Comparison of ENCODE assay signal across 13 mouse cellular contexts in genomic region chr8:106012203-106012602, GRCm38 (mm10). TPM values are rescaled to one million over a fixed set of nuclear protein-coding genes. Genes with fewer than 3 reads are reported as not detected.
DNase-seq lines count a peak whose midpoint lies in the region; ATAC-seq and TF ChIP-seq lines count a peak whose summit lies in the region.
"Not testable (repeated sequence)": the region's sequence is repeated elsewhere in the genome, so short reads cannot be mapped to it uniquely, and the experiment has no call there.
"Had no signal": no experiment of that assay in that cellular context is flagged by ENCODE, and none has a peak within 500 bp of the region (broad histone marks: within the 10 kb centered on the region; RNA-seq: fewer than 3 reads in every experiment).

No protein-coding gene starts in this region.

- H3K4me2 ChIP-seq in embryonic facial prominence, embryonic 14.5 days (ENCODE audit: low read depth, low read length), result peak overlapping the region; percentile 94
- H3K4me2 ChIP-seq in forebrain, embryonic 16.5 days (ENCODE audit: low read length), result peak overlapping the region; percentile 86
- peak overlapping the region; percentile 93; the same call in 1 of the 2 replicates for H3K4me2 ChIP-seq in hindbrain, embryonic 11.5 days (replicated peaks; ENCODE audit: low read depth, low read length)
- H3K4me2 ChIP-seq in kidney, embryonic 15.5 days, result peak overlapping the region; percentile 96
- peak overlapping the region; percentile 98 for H3K4me2 ChIP-seq in liver, embryonic 13.5 days
- peak overlapping the region; percentile 76 for H3K4me2 ChIP-seq in neural tube, embryonic 14.5 days (ENCODE audit: low read depth, low read length)

- H3K27ac ChIP-seq in embryonic facial prominence, embryonic 14.5 days (replicated peaks; ENCODE audit: low read depth, low read length); forebrain, embryonic 16.5 days (ENCODE audit: low read length); hindbrain, embryonic 11.5 days (ENCODE audit: low read depth, low read length); kidney, embryonic 15.5 days; midbrain, embryonic 10.5 days (replicated peaks); neural tube, embryonic 14.5 days (ENCODE audit: low read depth, low read length): not testable (repeated sequence)
- H3K27ac ChIP-seq in liver, embryonic 13.5 days, result peak overlapping the region; percentile 87

- WGBS in embryonic facial prominence, embryonic 14.5 days, result 84% methylated on average over 8 of the region's 8 CpGs
- WGBS in forebrain, embryonic 16.5 days, result 87% methylated on average over 8 of the region's 8 CpGs
- 85% methylated on average over 8 of the region's 8 CpGs for whole genome bisulfite sequencing in hindbrain, embryonic 11.5 days
- whole genome bisulfite sequencing in kidney, embryonic 15.5 days, result 80% methylated on average over 8 of the region's 8 CpGs
- 43% methylated on average over 8 of the region's 8 CpGs for WGBS in liver, embryonic 13.5 days (ENCODE audit: insufficient replicate concordance)
- WGBS in midbrain, embryonic 10.5 days, result 84% methylated on average over 8 of the region's 8 CpGs
- 86% methylated on average over 8 of the region's 8 CpGs for WGBS in neural tube, embryonic 14.5 days

- peak overlapping the region; percentile 99 for H3K4me3 ChIP-seq in G1E (ENCODE audit: low read depth, low read length)
- peak overlapping the region; percentile 82 for H3K4me3 ChIP-seq in embryonic facial prominence, embryonic 14.5 days (ENCODE audit: low read depth, low read length)
- not testable (repeated sequence) for H3K4me3 ChIP-seq in forebrain, embryonic 16.5 days (replicated peaks; ENCODE audit: low read length)
- H3K4me3 ChIP-seq in hindbrain, embryonic 11.5 days (ENCODE audit: low read depth, low read length), result peak overlapping the region; percentile 94
- H3K4me3 ChIP-seq in kidney, embryonic 15.5 days (replicated peaks), result peak overlapping the region; percentile 88
- peak overlapping the region; percentile 93 for H3K4me3 ChIP-seq in liver, embryonic 13.5 days (replicated peaks)
- peak overlapping the region; percentile 85 for H3K4me3 ChIP-seq in midbrain, embryonic 10.5 days
- peak overlapping the region; percentile 89; the same call in 1 of the 2 replicates for H3K4me3 ChIP-seq in neural tube, embryonic 14.5 days (ENCODE audit: low read depth, low read length)

- peak; percentile 46 for DNase-seq in G1E (ENCODE audit: low spot score)
- DNase-seq in embryonic facial prominence, embryonic 14.5 days (ENCODE audit: low spot score); hindbrain, embryonic 11.5 days (ENCODE audit: low spot score); midbrain, embryonic 10.5 days (ENCODE audit: low spot score): not testable (repeated sequence)
- peak; percentile 37 for DNase-seq in liver, embryonic 13.5 days

- not testable (repeated sequence) for H3K9me3 ChIP-seq in G1E (replicated peaks); embryonic facial prominence, embryonic 14.5 days (ENCODE audit: control insufficient read depth, low read length); forebrain, embryonic 16.5 days (ENCODE audit: control insufficient read depth, low read length); hindbrain, embryonic 11.5 days (ENCODE audit: control insufficient read depth, low read length); kidney, embryonic 15.5 days (replicated peaks); liver, embryonic 13.5 days (replicated peaks); midbrain, embryonic 10.5 days (replicated peaks); neural tube, embryonic 14.5 days (ENCODE audit: control insufficient read depth, low read length)

- not testable (repeated sequence) for ATAC-seq in G1E (ENCODE audit: extremely low read depth, insufficient number of reproducible peaks, low FRiP score, poor library complexity, severe bottlenecking); embryonic facial prominence, embryonic 14.5 days (ENCODE audit: low read depth); forebrain, embryonic 16.5 days; hindbrain, embryonic 11.5 days (ENCODE audit: low FRiP score); kidney, embryonic 15.5 days (replicated peaks; ENCODE audit: low FRiP score); neural tube, embryonic 14.5 days (ENCODE audit: low read depth)
- ATAC-seq in liver, embryonic 13.5 days (ENCODE audit: low read depth), result peak; percentile 36; the same call in 1 of the 2 replicates

- peaks cover 46% of the 10 kb centered on the region for H3K36me3 ChIP-seq in G1E (replicated peaks)
- H3K36me3 ChIP-seq in embryonic facial prominence, embryonic 14.5 days (ENCODE audit: control insufficient read depth, insufficient read depth, low read length), result peaks cover 10% of the 10 kb centered on the region
- H3K36me3 ChIP-seq in forebrain, embryonic 16.5 days (ENCODE audit: control insufficient read depth, insufficient read depth); hindbrain, embryonic 11.5 days (ENCODE audit: control insufficient read depth, insufficient read depth, low read length); liver, embryonic 13.5 days; neural tube, embryonic 14.5 days (ENCODE audit: control insufficient read depth, insufficient read depth, low read length): not testable (repeated sequence)
- H3K36me3 ChIP-seq in kidney, embryonic 15.5 days, result peaks cover 19% of the 10 kb centered on the region
- peaks cover 37% of the 10 kb centered on the region for H3K36me3 ChIP-seq in midbrain, embryonic 10.5 days

- not testable (repeated sequence) for TF ChIP-seq CTCF in G1E (IDR thresholded peaks at IDR 0.05; ENCODE audit: low read depth, low read length)

- 0 out of 2 replicates have a peak overlapping the region, but pooled peaks have one; percentile 87 for H3K9ac ChIP-seq in embryonic facial prominence, embryonic 14.5 days (ENCODE audit: low read depth, low read length)
- not testable (repeated sequence) for H3K9ac ChIP-seq in forebrain, embryonic 16.5 days (replicated peaks; ENCODE audit: low read depth, low read length); hindbrain, embryonic 11.5 days (ENCODE audit: low read depth, low read length); neural tube, embryonic 14.5 days (replicated peaks; ENCODE audit: low read depth, low read length)
- peak overlapping the region; percentile 85; the same call in 1 of the 2 replicates for H3K9ac ChIP-seq in kidney, embryonic 15.5 days
- H3K9ac ChIP-seq in liver, embryonic 13.5 days, result peak overlapping the region; percentile 94

- not testable (repeated sequence) for H3K27me3 ChIP-seq in G1E (ENCODE audit: insufficient read depth, low read length); embryonic facial prominence, embryonic 14.5 days (replicated peaks; ENCODE audit: control insufficient read depth, insufficient read depth, low read length); forebrain, embryonic 16.5 days (replicated peaks; ENCODE audit: control insufficient read depth, insufficient read depth, low read length); hindbrain, embryonic 11.5 days (ENCODE audit: control insufficient read depth, insufficient read depth, low read length); kidney, embryonic 15.5 days; liver, embryonic 13.5 days; midbrain, embryonic 10.5 days (ENCODE audit: low read depth, poor library complexity, severe bottlenecking); neural tube, embryonic 14.5 days (ENCODE audit: control insufficient read depth, insufficient read depth, low read length)

- peaks cover 46% of the 10 kb centered on the region for H3K4me1 ChIP-seq in G1E (ENCODE audit: insufficient read depth, low read depth, low read length)
- peaks cover 15% of the 10 kb centered on the region for H3K4me1 ChIP-seq in embryonic facial prominence, embryonic 14.5 days (ENCODE audit: control insufficient read depth, insufficient read depth, low read length)
- peaks cover 15% of the 10 kb centered on the region for H3K4me1 ChIP-seq in forebrain, embryonic 16.5 days (replicated peaks; ENCODE audit: control insufficient read depth, insufficient read depth, low read length)
- H3K4me1 ChIP-seq in hindbrain, embryonic 11.5 days (replicated peaks; ENCODE audit: control insufficient read depth, insufficient read depth, low read length), result not testable (repeated sequence)
- peaks cover 19% of the 10 kb centered on the region for H3K4me1 ChIP-seq in kidney, embryonic 15.5 days
- H3K4me1 ChIP-seq in liver, embryonic 13.5 days (replicated peaks), result peaks cover 67% of the 10 kb centered on the region
- peaks cover 20% of the 10 kb centered on the region for H3K4me1 ChIP-seq in midbrain, embryonic 10.5 days
- H3K4me1 ChIP-seq in neural tube, embryonic 14.5 days (ENCODE audit: control insufficient read depth, insufficient read depth, low read length), result peaks cover 12% of the 10 kb centered on the region

RNA-seq across cellular contexts. Expression of gene Ddx28, which starts 0.5 kb away (rescaled TPM):
- 9.9 TPM in 2 replicates for total RNA-seq in G1E (2014; fragmentation: Nextera tagmentation)
- 18.6 and 19.4 TPM in 2 replicates for total RNA-seq in G1E (2017)
- polyA plus RNA-seq in G1E (2012), result 22.6 and 26.0 TPM in 2 replicates
- polyA plus RNA-seq in embryonic facial prominence, embryonic 14.5 days (2014; fragmentation: Nextera tagmentation; extraction: Ambion mirVana), result 14.7 and 15.8 TPM in 2 replicates
- 20.3 and 22.8 TPM in 2 replicates for polyA plus RNA-seq in forebrain, embryonic 16.5 days (2015; fragmentation: Nextera tagmentation; extraction: Ambion mirVana)
- 21.2 and 21.3 TPM in 2 replicates for polyA plus RNA-seq in hindbrain, embryonic 11.5 days (2014; fragmentation: Nextera tagmentation; extraction: Ambion mirVana)
- polyA plus RNA-seq in kidney, embryonic 15.5 days (2015; fragmentation: Nextera tagmentation; extraction: Ambion mirVana), result 17.0 and 18.9 TPM in 2 replicates
- 12.9 and 13.2 TPM in 2 replicates for polyA plus RNA-seq in liver, embryonic 13.5 days (2015; fragmentation: Nextera tagmentation; extraction: Ambion mirVana)
- 22.6 and 23.0 TPM in 2 replicates for polyA plus RNA-seq in midbrain, embryonic 10.5 days (2016; fragmentation: Nextera tagmentation; extraction: Ambion mirVana)
- 22.4 and 23.9 TPM in 2 replicates for polyA plus RNA-seq in neural tube, embryonic 14.5 days (2014; fragmentation: Nextera tagmentation; extraction: Ambion mirVana)

RNA-seq across cellular contexts. Expression of gene Dpep2nb, which starts 6.4 kb away (rescaled TPM):
- total RNA-seq in G1E (2014; fragmentation: Nextera tagmentation) (not detected in 2 replicates), G1E (2017) (0.16 TPM in 1 of 2 replicates, not detected in the other)
- not detected in 2 replicates for polyA plus RNA-seq in G1E (2012)
- polyA plus RNA-seq in embryonic facial prominence, embryonic 14.5 days (2014; fragmentation: Nextera tagmentation; extraction: Ambion mirVana), result not detected in 2 replicates
- not detected in 2 replicates for polyA plus RNA-seq in forebrain, embryonic 16.5 days (2015; fragmentation: Nextera tagmentation; extraction: Ambion mirVana)
- 0.15 TPM in 1 of 2 replicates, not detected in the other for polyA plus RNA-seq in hindbrain, embryonic 11.5 days (2014; fragmentation: Nextera tagmentation; extraction: Ambion mirVana)
- 0.18 TPM in 1 of 2 replicates, not detected in the other for polyA plus RNA-seq in kidney, embryonic 15.5 days (2015; fragmentation: Nextera tagmentation; extraction: Ambion mirVana)
- polyA plus RNA-seq in liver, embryonic 13.5 days (2015; fragmentation: Nextera tagmentation; extraction: Ambion mirVana), result not detected in 2 replicates
- 0.17 TPM in 1 of 2 replicates, not detected in the other for polyA plus RNA-seq in midbrain, embryonic 10.5 days (2016; fragmentation: Nextera tagmentation; extraction: Ambion mirVana)
- 0.31 TPM in 1 of 2 replicates, not detected in the other for polyA plus RNA-seq in neural tube, embryonic 14.5 days (2014; fragmentation: Nextera tagmentation; extraction: Ambion mirVana)
- total RNA-seq: adrenal gland, adult 2 months; gastrocnemius, postnatal 4 days; heart, postnatal 4 days; liver, adult 2 months had no signal
- polyA plus RNA-seq: adrenal gland, adult 2 months; liver, adult 2 months had no signal

RNA-seq across cellular contexts. Expression of gene Dus2, which starts 21.1 kb away (rescaled TPM):
- total RNA-seq in G1E (2014; fragmentation: Nextera tagmentation), result 20.9 and 21.7 TPM in 2 replicates
- 14.2 and 18.3 TPM in 2 replicates for total RNA-seq in G1E (2017)
- 3.6 and 3.9 TPM in 2 replicates for polyA plus RNA-seq in G1E (2012)
- 16.0 and 20.2 TPM in 2 replicates for polyA plus RNA-seq in embryonic facial prominence, embryonic 14.5 days (2014; fragmentation: Nextera tagmentation; extraction: Ambion mirVana)
- 22.3 and 25.8 TPM in 2 replicates for polyA plus RNA-seq in forebrain, embryonic 16.5 days (2015; fragmentation: Nextera tagmentation; extraction: Ambion mirVana)
- polyA plus RNA-seq in hindbrain, embryonic 11.5 days (2014; fragmentation: Nextera tagmentation; extraction: Ambion mirVana), result 16.4 and 22.0 TPM in 2 replicates
- polyA plus RNA-seq in kidney, embryonic 15.5 days (2015; fragmentation: Nextera tagmentation; extraction: Ambion mirVana), result 20.5 and 23.3 TPM in 2 replicates
- polyA plus RNA-seq in liver, embryonic 13.5 days (2015; fragmentation: Nextera tagmentation; extraction: Ambion mirVana), result 13.3 and 14.4 TPM in 2 replicates
- 21.4 and 21.5 TPM in 2 replicates for polyA plus RNA-seq in midbrain, embryonic 10.5 days (2016; fragmentation: Nextera tagmentation; extraction: Ambion mirVana)
- 25.6 and 33.5 TPM in 2 replicates for polyA plus RNA-seq in neural tube, embryonic 14.5 days (2014; fragmentation: Nextera tagmentation; extraction: Ambion mirVana)

RNA-seq across cellular contexts. Expression of gene Dpep3, which starts 33.0 kb away (rescaled TPM):
- not detected in 2 replicates for total RNA-seq in G1E (2014; fragmentation: Nextera tagmentation)
- total RNA-seq in G1E (2017), result 0.05 TPM in 1 of 2 replicates, not detected in the other
- polyA plus RNA-seq in G1E (2012), result not detected in 2 replicates
- not detected in 2 replicates for polyA plus RNA-seq in embryonic facial prominence, embryonic 14.5 days (2014; fragmentation: Nextera tagmentation; extraction: Ambion mirVana)
- polyA plus RNA-seq in forebrain, embryonic 16.5 days (2015; fragmentation: Nextera tagmentation; extraction: Ambion mirVana), result not detected in 2 replicates
- not detected in 2 replicates for polyA plus RNA-seq in hindbrain, embryonic 11.5 days (2014; fragmentation: Nextera tagmentation; extraction: Ambion mirVana)
- not detected in 2 replicates for polyA plus RNA-seq in kidney, embryonic 15.5 days (2015; fragmentation: Nextera tagmentation; extraction: Ambion mirVana)
- not detected in 2 replicates for polyA plus RNA-seq in liver, embryonic 13.5 days (2015; fragmentation: Nextera tagmentation; extraction: Ambion mirVana)
- polyA plus RNA-seq in midbrain, embryonic 10.5 days (2016; fragmentation: Nextera tagmentation; extraction: Ambion mirVana), result not detected in 2 replicates
- not detected in 2 replicates for polyA plus RNA-seq in neural tube, embryonic 14.5 days (2014; fragmentation: Nextera tagmentation; extraction: Ambion mirVana)
- total RNA-seq: adrenal gland, adult 2 months; gastrocnemius, postnatal 4 days; heart, postnatal 4 days; layer of hippocampus, postnatal 36 days; liver, adult 2 months had no signal
- polyA plus RNA-seq: liver, adult 2 months had no signal

RNA-seq across cellular contexts. Expression of gene Slc12a4, which starts 46.3 kb away (rescaled TPM):
- total RNA-seq in G1E (2014; fragmentation: Nextera tagmentation), result 3.7 and 4.4 TPM in 2 replicates
- 6.6 and 7.2 TPM in 2 replicates for total RNA-seq in G1E (2017)
- polyA plus RNA-seq in G1E (2012), result 7.4 and 8.7 TPM in 2 replicates
- polyA plus RNA-seq in embryonic facial prominence, embryonic 14.5 days (2014; fragmentation: Nextera tagmentation; extraction: Ambion mirVana), result 42.8 and 43.9 TPM in 2 replicates
- polyA plus RNA-seq in forebrain, embryonic 16.5 days (2015; fragmentation: Nextera tagmentation; extraction: Ambion mirVana), result 12.5 and 13.9 TPM in 2 replicates
- polyA plus RNA-seq in hindbrain, embryonic 11.5 days (2014; fragmentation: Nextera tagmentation; extraction: Ambion mirVana), result 7.8 and 8.4 TPM in 2 replicates
- 30.1 and 33.9 TPM in 2 replicates for polyA plus RNA-seq in kidney, embryonic 15.5 days (2015; fragmentation: Nextera tagmentation; extraction: Ambion mirVana)
- 12.6 and 13.1 TPM in 2 replicates for polyA plus RNA-seq in liver, embryonic 13.5 days (2015; fragmentation: Nextera tagmentation; extraction: Ambion mirVana)
- polyA plus RNA-seq in midbrain, embryonic 10.5 days (2016; fragmentation: Nextera tagmentation; extraction: Ambion mirVana), result 16.9 and 18.7 TPM in 2 replicates
- 4.8 and 8.2 TPM in 2 replicates for polyA plus RNA-seq in neural tube, embryonic 14.5 days (2014; fragmentation: Nextera tagmentation; extraction: Ambion mirVana)
